Mouse (Mus musculus) neutrophil, adult 65 days (primary cell): ENCODE results near the gene Ubr2. TPM values are rescaled to one million over a fixed set of nuclear protein-coding genes. Genes with fewer than 3 reads are reported as not detected.

Experiments used
- total RNA-seq: library from RNA; stranded (reverse); gene quantifications from 2 replicates; pipeline ENCODE4 v1.2.4, GENCODE M21; 2023

Ubr2 gene
- total RNA-seq = 61.4 and 80.0 TPM in 2 replicates

GRCm38 (mm10) chr17:47009898-47010721 lies at the start of gene Ubr2:
TSS of gene Ubr2 (minus strand) at chr17:47010556.

GRCm38 (mm10) chr17:46910186-46910585 lies 100.2 kb downstream of the Ubr2 start, which contains the start of gene Prph2:
TSS of gene Prph2 (plus strand) at chr17:46910459.

GRCm38 (mm10) chr17:46890116-46890815 lies 120.1 kb downstream of the Ubr2 start, which contains the start of gene Tbcc:
TSS of gene Tbcc (plus strand) at chr17:46890684.

Other genes starting within 250 kb of the Ubr2 start
- gene Ptcra, start 246.8 kb downstream of the Ubr2 start, total RNA-seq = not detected in 2 replicates
- gene 2310039H08Rik, start 237.9 kb downstream of the Ubr2 start, total RNA-seq = 8.1 and 10.7 TPM in 2 replicates
- 36.0 and 45.6 TPM in 2 replicates for gene Rpl7l1, start 227.9 kb downstream of the Ubr2 start, total RNA-seq
- gene Bicral, start 152.1 kb downstream of the Ubr2 start, total RNA-seq = 26.0 and 32.4 TPM in 2 replicates
- 13.0 and 20.4 TPM in 2 replicates for gene Tbcc, start 119.9 kb downstream of the Ubr2 start, total RNA-seq
- gene Prph2, start 100.1 kb downstream of the Ubr2 start, total RNA-seq = not detected in 2 replicates